Mouse (Mus musculus) heart, postnatal 25 days (tissue): ENCODE results near the gene Il23a. TPM values are rescaled to one million over a fixed set of nuclear protein-coding genes. Genes with fewer than 3 reads are reported as not detected.
"Not testable (repeated sequence)": the region's sequence is repeated elsewhere in the genome, so short reads cannot be mapped to it uniquely, and the experiment has no call there.

Experiments
- DNase-seq: peaks from one replicate; pipeline ENCODE4 v3.0.0; 2022; ENCODE audit warnings: low spot score
- intact Hi-C: fragments of 180-260 bp; cut with DNase I; formaldehyde crosslinking; loops from one replicate; pipeline ENCODE4 v1.15.1; 2025
- total RNA-seq, 2 experiments: library from RNA; stranded (reverse); gene quantifications; 2 replicates each; pipeline ENCODE4 v1.2.3; 2021

Il23a gene
- total RNA-seq, 2 experiments from 2014 or later: 0.18 TPM; not detected in 1

DNA sequence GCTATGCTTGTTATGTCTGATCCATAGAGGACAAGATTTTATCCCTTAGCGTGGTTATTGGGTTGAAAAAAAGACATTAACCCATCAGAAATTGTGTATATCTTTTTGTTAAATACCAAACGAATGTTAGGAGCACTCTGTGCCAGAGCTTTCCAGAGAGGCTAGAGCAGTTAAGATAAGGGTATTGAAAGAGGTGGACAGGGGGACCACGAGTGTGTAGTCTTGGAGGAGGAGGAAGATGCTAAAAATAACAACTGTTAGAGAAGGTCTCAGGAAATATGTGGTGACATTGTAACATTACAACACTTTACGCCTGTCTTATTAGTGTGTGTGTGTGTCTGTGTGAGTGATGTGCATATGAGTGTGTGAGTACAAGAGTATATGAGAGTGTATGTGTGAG lies 12.3 kb upstream of the Il23a start:
- intact Hi-C loops: no loop called here

DNA sequence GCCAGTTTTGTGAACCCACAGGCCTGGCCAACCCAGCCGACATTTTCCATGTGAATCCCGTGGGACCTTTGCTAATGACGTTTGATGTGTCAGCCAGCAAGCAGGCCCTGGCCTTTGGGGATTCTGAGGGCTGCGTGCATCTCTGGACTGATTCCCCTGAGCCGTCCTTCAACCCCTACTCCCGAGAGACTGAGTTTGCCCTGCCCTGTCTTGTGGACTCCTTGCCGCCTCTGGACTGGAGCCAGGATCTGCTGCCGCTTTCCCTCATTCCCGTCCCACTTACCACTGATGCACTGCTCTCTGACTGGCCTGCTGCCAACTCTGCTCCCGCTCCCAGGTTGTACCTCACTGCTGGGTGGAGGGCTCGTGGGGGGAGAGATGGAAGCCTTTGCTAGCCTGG lies 11.6 kb upstream of the Il23a start:
- intact Hi-C loops: no loop called here
- DNase-seq: no peak

More for the DNA sequence above, 12.3 kb upstream of the Il23a start:
- DNase-seq: no peak

DNA sequence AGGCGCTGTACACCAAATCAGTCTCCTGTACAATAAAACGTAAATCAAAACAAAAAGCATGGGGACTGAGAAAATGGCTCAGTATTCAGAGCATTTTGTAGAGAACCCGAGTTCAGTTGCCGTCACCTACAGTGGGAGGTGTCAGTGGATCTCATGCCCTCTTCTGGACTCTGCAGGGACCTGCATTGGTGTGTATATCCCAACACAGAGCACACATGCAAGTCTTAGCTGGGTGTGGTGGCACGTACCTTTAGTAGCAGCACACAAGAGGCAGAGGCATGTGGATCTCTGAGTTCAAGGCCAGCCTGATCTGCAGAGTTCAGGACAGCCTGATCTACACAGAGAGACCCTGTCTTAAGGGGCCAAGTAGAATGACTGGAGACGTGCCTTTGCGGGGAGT lies 11.1 kb upstream of the Il23a start:
- DNase-seq: no peak
- intact Hi-C loops: no loop called here

DNA sequence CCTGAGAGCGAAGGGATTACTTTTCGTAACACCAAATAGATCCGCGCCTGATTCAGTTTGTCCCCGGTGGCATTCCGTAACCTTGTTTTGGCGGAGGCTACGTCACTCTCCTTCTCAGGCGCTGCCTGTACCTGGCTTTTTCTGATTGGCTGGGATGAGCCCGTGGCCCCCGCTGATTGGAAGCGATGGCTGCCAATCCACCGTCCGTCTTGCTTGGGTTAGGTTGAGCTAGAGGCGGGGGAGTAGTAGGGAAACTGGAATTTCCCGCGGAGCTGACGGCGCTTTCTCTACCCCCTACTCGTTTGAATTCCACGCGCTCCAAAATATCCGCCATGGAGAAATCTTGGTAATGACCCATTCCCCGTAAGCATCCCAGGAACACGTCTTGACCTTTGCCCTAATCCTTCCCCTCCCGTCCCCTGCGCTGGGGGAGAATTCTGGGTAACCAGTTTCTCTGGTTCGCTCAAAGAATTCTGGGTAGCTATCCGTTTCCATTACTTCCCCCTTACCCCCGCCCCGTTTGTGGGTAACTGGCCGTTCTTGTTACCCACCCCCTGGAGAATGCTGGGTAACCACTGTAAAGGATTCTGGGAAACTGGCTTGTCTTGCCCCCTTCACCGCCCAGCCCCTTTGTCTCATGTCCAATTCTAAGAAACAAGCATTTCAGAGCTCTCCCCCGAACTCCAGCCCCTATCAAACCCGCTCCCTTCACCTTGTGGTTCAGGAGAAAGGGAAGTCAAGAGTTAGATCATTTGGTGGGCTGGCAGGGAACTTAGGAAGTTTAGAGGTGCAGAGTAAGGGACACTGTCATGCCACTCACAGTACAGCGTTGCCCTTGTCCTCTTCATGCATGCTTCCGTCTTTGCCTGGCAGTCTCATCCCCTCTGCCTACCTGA lies 4.8 kb upstream of the Il23a start, which contains the start of gene Pan2:
Gene Pan2 (plus strand): TSS at position 210 of the 896 bp plus-strand sequence.
- DNase-seq: peak; percentile 100
- intact Hi-C loops: no loop called here

DNA sequence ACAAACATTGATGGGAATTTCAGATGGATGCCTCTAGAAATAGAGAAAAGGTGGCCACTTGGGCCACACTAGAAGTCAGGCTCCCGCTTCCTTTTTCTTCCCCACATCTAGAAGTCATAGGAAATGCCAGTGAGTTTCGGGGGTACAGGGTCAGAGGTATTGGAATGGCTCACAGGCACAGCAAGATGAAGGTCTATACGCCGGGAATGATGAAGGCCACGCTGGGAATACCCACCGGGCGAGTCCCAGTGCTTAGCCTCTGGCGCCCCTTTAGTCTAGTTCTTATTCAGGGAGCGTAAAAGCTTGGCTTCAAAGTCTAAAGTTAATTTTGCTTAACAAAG lies 4.2 kb upstream of the Il23a start:
- intact Hi-C loops: no loop called here
- DNase-seq: no peak

DNA sequence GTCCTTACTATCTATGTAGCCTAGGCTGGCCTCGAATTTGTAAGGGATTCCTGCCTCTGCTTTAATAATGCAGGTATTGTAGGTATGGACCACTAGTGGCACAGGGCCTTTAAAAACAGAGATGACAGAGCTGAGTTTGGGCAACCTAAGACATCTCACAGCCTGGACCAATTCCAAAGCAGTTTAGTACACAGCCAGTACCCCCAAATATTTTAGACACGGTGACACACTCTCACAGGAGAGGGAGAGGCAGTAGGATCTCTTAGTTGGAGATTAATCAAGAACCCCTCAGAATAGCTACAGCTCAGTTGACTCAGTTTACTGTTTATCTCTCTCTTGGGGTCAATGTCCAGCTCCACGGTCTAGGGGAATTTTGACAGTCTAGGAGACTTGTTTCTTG lies 3.8 kb upstream of the Il23a start:
- intact Hi-C loops: no loop called here
- no peak for DNase-seq

DNA sequence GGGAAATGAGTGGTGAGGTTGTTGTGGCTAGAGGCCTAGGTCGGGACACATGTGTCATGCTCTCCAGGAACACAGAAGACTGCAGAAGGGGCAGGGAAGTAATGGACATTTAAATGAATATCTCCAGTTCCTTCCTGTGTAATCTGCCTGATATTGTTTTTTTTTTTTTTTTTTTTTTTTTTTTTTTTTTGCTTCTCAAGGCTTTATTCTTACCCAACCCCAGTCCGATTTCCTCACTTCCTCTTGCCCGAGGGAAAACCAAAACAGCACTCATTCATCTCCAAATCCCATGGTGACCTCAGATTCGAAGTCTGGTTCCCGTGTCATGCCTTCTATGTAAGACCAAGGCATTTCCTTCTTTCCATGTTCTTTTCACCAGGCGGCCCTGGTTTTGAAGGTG lies 309 bp downstream of the Il23a start:
- no peak for DNase-seq
- intact Hi-C loops: no loop called here

DNA sequence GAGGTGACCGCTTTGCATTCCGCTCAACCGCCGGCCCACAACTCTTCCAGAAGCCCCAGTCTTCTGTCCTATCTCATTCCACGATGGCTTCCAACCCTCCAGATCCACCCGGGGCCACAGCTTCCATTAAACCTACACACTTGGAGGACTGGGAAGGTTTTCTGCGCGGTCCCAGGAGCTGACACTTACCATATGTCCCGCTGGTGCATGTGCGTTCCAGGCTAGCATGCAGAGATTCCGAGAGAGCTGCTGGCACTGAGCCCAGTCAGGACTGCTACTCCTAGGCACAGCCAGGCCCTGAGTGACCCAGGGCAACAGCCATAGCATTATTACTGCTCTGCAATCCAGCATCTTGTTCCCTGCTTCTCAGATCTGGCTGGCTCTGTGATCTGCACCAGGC lies 930 bp downstream of the Il23a start:
- intact Hi-C loops: no loop called here
- DNase-seq: no peak

DNA sequence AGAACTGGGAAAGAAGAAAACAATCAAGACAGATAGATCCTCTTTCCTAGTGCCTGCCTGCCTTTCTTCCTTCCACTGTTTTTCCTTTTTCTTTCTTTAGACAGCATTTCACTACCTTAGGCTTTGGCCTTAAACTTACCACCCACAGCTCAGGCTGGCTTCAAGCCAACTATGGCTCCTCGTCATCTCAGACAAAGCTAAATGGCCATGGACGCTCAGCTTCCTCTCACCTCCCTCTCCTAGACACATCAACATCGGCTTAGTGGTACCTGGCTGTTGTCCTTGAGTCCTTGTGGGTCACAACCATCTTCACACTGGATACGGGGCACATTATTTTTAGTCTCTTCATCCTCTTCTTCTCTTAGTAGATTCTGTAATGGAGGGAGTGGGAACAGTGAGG lies 1.3 kb downstream of the Il23a start:
- DNase-seq: no peak
- intact Hi-C loops: no loop called here

DNA sequence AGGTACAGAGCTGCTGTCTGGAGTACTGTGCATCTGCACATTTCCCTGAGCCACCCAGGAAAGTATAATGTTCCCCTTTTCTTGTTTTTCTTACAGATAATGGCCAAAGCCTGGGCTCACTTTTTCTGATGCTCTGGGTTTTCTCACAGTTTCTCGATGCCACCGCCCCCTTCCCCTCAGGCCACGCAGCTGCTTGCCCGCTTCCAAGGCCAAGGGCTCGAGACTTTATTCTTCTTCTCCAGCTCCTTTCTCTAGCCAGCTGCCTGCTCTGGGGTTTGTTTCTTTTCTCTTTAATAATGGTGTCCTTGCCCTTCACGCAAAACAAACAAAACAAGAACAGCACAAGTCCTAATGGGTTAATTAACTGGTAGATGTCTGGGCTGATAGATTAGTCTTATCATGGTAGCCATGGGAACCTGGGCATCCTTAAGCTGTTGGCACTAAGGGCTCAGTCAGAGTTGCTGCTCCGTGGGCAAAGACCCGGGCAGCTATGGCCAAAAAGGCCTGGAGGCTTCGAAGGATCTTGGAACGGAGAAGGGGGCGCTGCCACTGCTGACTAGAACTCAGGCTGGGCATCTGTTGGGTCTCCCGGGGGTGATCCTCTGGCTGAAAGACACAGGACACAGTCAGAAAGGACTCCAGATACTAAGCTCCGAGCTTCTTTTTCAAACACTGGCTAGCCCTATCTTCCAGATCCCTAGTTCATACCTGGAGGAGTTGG lies 2.0 kb downstream of the Il23a start:
- intact Hi-C loops: no loop called here
- no peak for DNase-seq

DNA sequence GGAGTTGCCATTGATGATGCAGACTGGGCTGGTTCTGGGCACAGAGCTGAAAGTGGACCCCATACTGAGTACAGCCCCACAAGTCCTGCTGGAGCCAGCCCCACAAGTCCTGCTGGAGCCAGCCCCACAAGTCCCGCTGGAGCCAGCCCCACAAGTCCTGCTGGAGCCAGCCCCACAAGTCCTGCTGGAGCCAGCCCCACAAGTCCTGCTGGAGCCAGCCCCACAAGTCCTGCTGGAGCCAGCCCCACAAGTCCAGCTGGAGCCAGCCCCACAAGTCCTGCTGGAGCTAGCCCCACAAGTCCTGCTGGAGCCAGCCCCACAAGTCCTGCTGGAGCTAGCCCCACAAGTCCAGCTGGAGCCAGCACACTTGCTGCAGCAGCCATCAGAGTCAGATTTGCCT lies 8.0 kb downstream of the Il23a start:
- DNase-seq: peak; percentile 39
- intact Hi-C loops: not testable (repeated sequence)

DNA sequence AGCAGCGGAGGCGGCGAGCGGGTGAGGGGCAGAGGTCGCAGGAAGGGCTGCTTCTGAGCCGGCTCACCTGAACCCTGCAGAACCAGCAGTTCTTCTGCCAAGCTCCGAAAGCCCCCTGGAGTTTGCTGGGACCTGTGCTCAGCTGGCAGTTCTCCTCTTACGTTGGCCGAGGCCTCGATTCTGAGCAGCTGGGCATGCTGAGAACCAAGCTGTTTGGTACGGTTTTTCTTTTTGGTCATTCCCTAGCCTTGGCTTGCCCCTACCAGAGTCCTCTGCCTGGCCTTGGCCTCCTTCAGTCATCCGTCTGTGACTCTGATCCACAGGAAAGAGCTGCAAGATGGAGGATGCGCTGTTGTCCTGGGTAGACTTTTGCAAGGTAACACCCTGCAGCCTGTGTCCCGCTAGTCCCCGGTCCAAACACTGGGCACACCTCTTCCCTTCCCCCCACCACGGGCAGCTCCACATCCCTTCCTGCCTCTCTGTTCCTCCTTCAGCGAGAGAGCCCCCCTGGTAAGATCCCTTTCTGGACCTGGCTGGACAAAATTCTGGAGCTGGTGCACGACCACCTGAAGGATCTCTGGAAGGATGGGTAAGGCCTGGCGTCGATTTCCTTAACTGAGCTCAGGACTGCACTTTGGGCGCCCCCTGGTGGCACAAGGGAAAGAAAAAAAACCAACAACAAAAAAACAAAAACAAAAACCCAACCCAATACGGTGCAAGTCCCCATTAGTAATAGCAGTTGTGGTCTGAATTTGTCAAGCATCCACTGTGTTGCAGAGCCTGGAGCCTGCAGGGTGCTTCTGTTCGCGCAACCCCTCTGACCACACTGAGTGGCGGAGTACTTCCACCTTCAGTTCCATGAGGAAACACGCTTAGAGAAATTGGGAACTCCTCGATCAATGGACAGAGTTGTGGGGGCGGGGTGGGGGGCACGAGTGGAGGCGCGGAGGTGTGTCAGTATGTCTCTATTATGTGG lies 14.7 kb downstream of the Il23a start:
- no peak for DNase-seq
- intact Hi-C loops: loop anchor here (2.0 to 10.0 kb wide), 2 partner anchors 69 to 149 kb away; no protein-coding TSS in a partner anchor

DNA sequence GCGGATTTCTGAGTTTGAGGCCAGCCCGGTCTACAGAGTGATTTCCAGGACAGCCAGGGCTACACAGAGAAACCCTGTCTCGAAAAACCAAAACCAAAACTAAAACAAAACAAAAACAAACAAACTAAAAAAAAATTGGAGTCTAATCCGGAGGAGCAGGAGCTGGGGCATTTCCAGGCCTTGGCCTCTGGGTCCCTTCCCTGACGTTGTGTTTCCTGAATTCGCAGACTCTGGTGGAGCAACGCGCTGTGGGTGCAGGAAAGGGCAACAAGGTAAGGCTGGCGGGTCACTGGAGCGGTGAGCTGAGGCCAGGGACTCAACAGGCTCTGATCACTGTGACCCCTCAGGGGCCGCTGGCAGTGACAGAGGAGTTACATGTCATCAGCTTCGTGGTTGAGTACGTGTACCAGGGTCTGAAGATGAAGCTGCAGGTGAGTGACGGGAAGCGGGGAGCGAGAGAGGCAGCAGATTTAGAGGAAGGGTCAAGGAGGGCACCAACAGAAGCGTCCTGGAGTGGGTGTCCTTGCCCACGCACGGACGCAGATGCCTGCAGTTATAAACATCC lies 15.6 kb downstream of the Il23a start:
- intact Hi-C loops: loop anchor here (10.0 kb wide), 1 partner anchor 148 kb away; no protein-coding TSS in a partner anchor
- DNase-seq: no peak

DNA sequence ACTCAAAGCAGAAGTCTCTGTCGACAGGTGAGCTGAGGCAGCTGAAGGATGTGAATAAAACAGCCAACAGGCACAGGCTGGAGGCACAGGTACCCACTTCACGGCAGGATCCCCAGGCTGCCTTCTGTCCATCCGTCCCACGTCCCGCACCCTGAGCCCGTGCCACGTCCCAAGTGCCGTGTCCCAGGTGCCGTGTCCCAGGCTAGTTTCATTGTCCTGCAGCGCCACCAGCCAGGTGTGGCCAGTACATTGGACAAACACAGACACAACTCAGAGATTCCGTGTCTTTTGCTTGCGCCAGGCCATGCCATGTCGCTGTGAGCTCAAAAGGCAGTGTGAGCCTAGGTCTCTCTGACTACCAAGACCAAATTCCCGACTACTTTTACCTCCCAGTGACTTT lies 16.9 kb downstream of the Il23a start:
- no peak for DNase-seq
- intact Hi-C loops: loop anchor here (10.0 kb wide), 1 partner anchor 147 kb away; no protein-coding TSS in a partner anchor

DNA sequence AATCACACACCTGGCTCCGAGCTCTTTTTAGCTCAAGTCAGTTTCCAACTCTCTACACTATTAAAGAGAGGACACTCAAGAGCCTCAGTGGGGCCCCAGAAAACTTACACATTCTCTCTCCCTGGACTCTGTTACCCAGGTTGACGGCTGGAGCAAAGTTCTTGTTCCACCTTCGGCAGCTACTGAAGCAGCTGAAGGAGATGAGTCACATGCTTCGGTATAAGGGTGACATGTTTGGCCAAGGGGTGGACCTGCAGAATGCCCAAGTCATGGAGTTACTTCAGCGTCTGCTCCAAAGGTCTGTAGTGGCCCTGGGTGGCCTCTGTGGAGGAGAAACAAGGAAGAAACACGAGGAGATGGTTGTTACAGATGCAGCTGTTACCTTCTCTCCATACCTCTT lies 17.6 kb downstream of the Il23a start:
- DNase-seq: no peak
- intact Hi-C loops: loop anchor here (10.0 kb wide), 1 partner anchor 146 kb away; no protein-coding TSS in a partner anchor

DNA sequence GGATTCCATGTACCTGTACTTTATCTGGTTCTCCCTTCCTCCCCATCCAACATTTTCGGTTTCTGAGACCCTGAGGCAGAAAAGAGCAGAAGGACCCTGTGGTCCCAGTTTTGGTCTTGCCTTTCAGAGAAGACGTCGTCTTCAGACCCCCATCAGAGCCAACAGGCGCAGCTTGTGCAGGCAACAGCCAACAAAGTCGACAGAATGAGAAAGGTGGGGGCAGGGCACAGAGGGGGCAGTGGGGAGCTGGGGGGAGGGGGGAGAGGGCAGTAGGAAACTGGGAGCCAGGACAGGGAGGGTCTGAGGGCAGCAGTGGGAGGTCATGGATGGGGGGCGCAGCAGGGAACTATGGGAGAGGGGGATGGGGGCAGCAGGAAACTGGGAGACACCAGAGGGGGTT lies 20.4 kb downstream of the Il23a start:
- intact Hi-C loops: no loop called here
- DNase-seq: no peak

DNA sequence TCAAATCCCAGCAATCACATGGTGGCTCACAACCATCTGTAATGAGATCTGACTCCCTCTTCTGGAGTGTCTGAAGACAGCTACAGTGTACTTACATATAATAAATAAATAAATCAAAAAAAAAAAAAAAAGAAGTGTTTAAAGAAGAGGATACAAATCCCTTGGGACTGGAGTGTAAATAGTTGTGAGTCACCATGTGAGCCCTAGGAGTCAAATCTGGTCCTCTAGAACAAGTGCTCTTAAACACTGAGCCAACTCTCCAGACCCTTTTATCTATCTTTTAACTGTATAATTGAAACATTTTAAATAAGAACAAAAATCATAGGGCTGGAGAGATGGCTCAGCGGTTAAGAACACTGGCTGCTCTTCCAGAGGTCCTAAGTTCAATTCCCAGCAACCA lies 23.2 kb downstream of the Il23a start:
- intact Hi-C loops, DNase-seq: not testable (repeated sequence)

DNA sequence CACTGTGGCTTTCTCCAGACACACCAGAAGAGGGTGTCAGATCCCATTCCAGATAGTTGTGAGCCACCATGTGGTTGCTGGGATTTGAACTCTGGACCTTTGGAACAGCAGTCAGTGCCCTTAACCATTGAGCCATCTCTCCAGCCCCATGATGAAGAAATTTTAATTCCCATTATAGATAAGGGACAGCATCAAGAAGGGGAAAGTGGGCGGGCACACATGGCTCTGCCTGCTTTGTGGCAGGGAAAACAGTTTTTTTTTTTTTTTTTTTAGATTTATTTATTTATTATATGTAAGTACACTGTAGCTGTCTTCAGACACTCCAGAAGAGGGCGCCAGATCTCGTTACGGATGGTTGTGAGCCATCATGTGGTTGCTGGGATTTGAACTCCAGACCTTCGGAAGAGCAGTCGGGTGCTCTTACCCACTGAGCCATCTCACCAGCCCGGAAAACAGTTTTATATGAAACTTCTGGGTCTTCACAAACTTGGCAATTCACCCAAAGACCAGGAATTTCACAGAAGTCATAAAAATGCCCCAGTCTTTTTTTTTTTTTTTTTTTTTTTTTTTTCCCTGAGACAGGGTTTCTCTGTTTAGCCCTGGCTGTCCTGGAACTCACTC lies 25.6 kb downstream of the Il23a start:
- intact Hi-C loops: loop anchor here (5.0 kb wide), 1 partner anchor 41 kb away; the partner anchor contains the start of gene Timeless
- not testable (repeated sequence) for DNase-seq

DNA sequence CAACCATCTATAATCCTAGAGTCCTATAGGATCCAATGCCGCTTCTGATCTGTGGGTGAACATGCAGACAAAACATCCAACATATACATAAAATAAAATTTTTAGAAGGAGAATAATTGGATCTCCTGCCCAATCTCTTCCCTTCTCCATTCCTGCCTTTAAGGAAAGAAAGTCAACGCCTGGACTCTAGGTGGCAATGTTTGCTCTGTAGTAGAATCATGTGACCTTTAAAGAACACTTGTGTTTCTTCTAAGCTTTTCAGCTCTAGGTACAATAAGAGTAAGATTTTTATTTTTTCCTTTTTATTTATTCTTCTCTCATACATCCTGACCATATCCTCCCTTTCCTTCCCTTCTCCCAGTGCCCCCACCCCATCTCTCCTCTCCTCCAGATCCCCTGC lies 26.7 kb downstream of the Il23a start:
- DNase-seq: no peak
- intact Hi-C loops: loop anchor here (5.0 kb wide), 1 partner anchor 40 kb away; the partner anchor contains the start of gene Timeless
